Mouse (Mus musculus) spleen, postnatal 36 days (tissue): ENCODE results near the gene Lbh.

Experiments used
- DNase-seq, 2 experiments: peaks; one replicate each; pipeline ENCODE4 v3.0.0; 2022; ENCODE audit warnings: low spot score in 2 of 2, mixed read lengths in 1 of 2

The Lbh gene

GRCm38 (mm10) chr17:72911283-72911682, 6.8 kb upstream of the Lbh start:
- no peak for DNase-seq

- DNase-seq = no peak
These were observed 6.4 kb upstream of the Lbh start for GRCm38 (mm10) chr17:72911751-72912150.

- DNase-seq = no peak
These were observed 4.0 kb upstream of the Lbh start for GRCm38 (mm10) chr17:72914082-72914481.

GRCm38 (mm10) chr17:72917241-72918030, 669 bp upstream of the Lbh start:
- DNase-seq = peak; percentile 73 to 80

GRCm38 (mm10) chr17:72918571-72919541, 751 bp downstream of the Lbh start:
- peak; percentile 75 to 79 for DNase-seq

- no peak for DNase-seq
These were observed 1.5 kb downstream of the Lbh start for GRCm38 (mm10) chr17:72919641-72920040.

- DNase-seq = no peak
These were observed 2.3 kb downstream of the Lbh start for GRCm38 (mm10) chr17:72920430-72920829.

GRCm38 (mm10) chr17:72920971-72921370, 2.9 kb downstream of the Lbh start:
- no peak for DNase-seq

- DNase-seq = no peak
These were observed 4.1 kb downstream of the Lbh start for GRCm38 (mm10) chr17:72922206-72922605.

- no peak for DNase-seq
These were observed 5.2 kb downstream of the Lbh start for GRCm38 (mm10) chr17:72923283-72923682.

GRCm38 (mm10) chr17:72924295-72924694, 6.2 kb downstream of the Lbh start:
- DNase-seq = no peak

- peak; percentile 85 to 86 for DNase-seq
These were observed 7.0 kb downstream of the Lbh start for GRCm38 (mm10) chr17:72925111-72925510.

- no peak for DNase-seq
These were observed 7.9 kb downstream of the Lbh start for GRCm38 (mm10) chr17:72925804-72926617.

GRCm38 (mm10) chr17:72926994-72927393, 8.9 kb downstream of the Lbh start:
- DNase-seq = no peak

GRCm38 (mm10) chr17:72933116-72933515, 15.0 kb downstream of the Lbh start:
- no peak for DNase-seq

GRCm38 (mm10) chr17:72934146-72934545, 16.0 kb downstream of the Lbh start:
- DNase-seq = peak; percentile 80

GRCm38 (mm10) chr17:72934653-72935052, 16.5 kb downstream of the Lbh start:
- no peak for DNase-seq

GRCm38 (mm10) chr17:72935921-72936320, 17.8 kb downstream of the Lbh start:
- DNase-seq = peak in 1 of 2 experiments; percentile 54

GRCm38 (mm10) chr17:72936336-72936735, 18.2 kb downstream of the Lbh start:
- DNase-seq = no peak

GRCm38 (mm10) chr17:72937204-72937603, 19.1 kb downstream of the Lbh start:
- no peak for DNase-seq

- no peak for DNase-seq
These were observed 20.1 kb downstream of the Lbh start for GRCm38 (mm10) chr17:72938026-72938795.
